Mouse (Mus musculus) lung, postnatal 0 days (tissue): ENCODE measurements around the gene Reck.

Experiments
- CTCF ChIP-seq: IDR thresholded peaks from 2 replicates; pipeline ENCODE4 v1.5.1; 2016; ENCODE audit warnings: antibody characterized with exemption, mild to moderate bottlenecking
- EP300 ChIP-seq: IDR thresholded peaks from 2 replicates; pipeline ENCODE4 v1.6.1; 2016; ENCODE audit warnings: antibody characterized with exemption, mild to moderate bottlenecking, control low read depth

- TF ChIP-seq CTCF (no peak), EP300 (no peak)
Measured at GRCm38 (mm10) chr4:43973526-43973981, 98.2 kb downstream of the Reck start.
